Mouse (Mus musculus) intestine, embryonic 16.5 days (tissue): ENCODE results near the gene Meig1. TPM values are rescaled to one million over a fixed set of nuclear protein-coding genes. Genes with fewer than 3 reads are reported as not detected.

Experiments
- ATAC-seq: fragments of 200-750 bp; cut with Nextera tagmentation; 2 replicates; pipeline ENCODE4 v1.8.0; 2017; ENCODE audit warnings: moderate TSS enrichment, moderate library complexity
- H3K27ac ChIP-seq: fragments of 300-500 bp; sonication (generic); 2 replicates; pipeline ENCODE4 v1.5.1; 2014; ENCODE audit warnings: mild to moderate bottlenecking, low read length
- H3K27me3 ChIP-seq: fragments of 300-500 bp; sonication (generic); replicated peaks from 2 replicates; pipeline ENCODE4 v1.6.1; 2014; ENCODE audit warnings: low read length, control low read depth, mixed read lengths; ENCODE audit not compliant: control insufficient read depth, insufficient read depth
- H3K36me3 ChIP-seq: fragments of 300-500 bp; sonication (generic); 2 replicates; pipeline ENCODE4 v1.6.1; 2014; ENCODE audit warnings: low read length, control low read depth; ENCODE audit not compliant: control insufficient read depth, insufficient read depth
- H3K4me1 ChIP-seq: fragments of 300-500 bp; sonication (generic); 2 replicates; pipeline ENCODE4 v1.6.1; 2014; ENCODE audit warnings: low read length, control low read depth, mixed read lengths; ENCODE audit not compliant: control insufficient read depth, insufficient read depth
- H3K4me2 ChIP-seq: fragments of 300-500 bp; sonication (generic); 2 replicates; pipeline ENCODE4 v1.6.1; 2014; ENCODE audit warnings: low read depth, low read length, control low read depth
- H3K4me3 ChIP-seq: fragments of 300-500 bp; sonication (generic); 2 replicates; pipeline ENCODE4 v1.5.1; 2014; ENCODE audit warnings: mild to moderate bottlenecking, low read length
- H3K9ac ChIP-seq: fragments of 300-500 bp; sonication (generic); 2 replicates; pipeline ENCODE4 v1.6.1; 2014; ENCODE audit warnings: low read depth, low read length
- H3K9me3 ChIP-seq: fragments of 300-500 bp; sonication (generic); 2 replicates; pipeline ENCODE4 v1.6.1; 2016; ENCODE audit warnings: low read length, control low read depth; ENCODE audit not compliant: control insufficient read depth
- WGBS: fragments of 180-500 bp; shearing (Covaris S2); extraction: QIAGEN DNeasy Blood & Tissue Kit; methylation state at CpG from one replicate; pipeline ENCODE4 v1.1.7; 2014; 5-methylcytosine and 5-hydroxymethylcytosine counted together
- polyA plus RNA-seq: library from polyadenylated mRNA; unstranded; fragments of >200 nt; fragmentation: Nextera tagmentation; extraction: Ambion mirVana; gene quantifications from 2 replicates; pipeline ENCODE4 v1.2.1, GENCODE M21; 2015

The Meig1 gene
- 0.60 TPM in 1 of 2 replicates, not detected in the other for polyA plus RNA-seq

- ATAC-seq: no peak
- peak within 1 kb of the TSS; percentile 83; the same call in 1 of the 2 replicates for H3K4me2 ChIP-seq
- no peak within 1 kb of the TSS for H3K4me3 ChIP-seq
- no peak within 1 kb of the TSS for H3K27ac ChIP-seq
- H3K4me1 ChIP-seq: 0 out of 2 replicates have a peak, but pooled peaks cover 9% of the 10 kb centered on the region
- 67% methylated on average over 3 of the region's 3 CpGs for WGBS
- H3K27me3 ChIP-seq: no peaks in the 10 kb centered on the region; the same call in 1 of the 2 replicates
- H3K36me3 ChIP-seq: no peaks in the 10 kb centered on the region
- H3K9ac ChIP-seq: no peak within 1 kb of the TSS
- no peaks in the 10 kb centered on the region for H3K9me3 ChIP-seq
Measured at GRCm38 (mm10) chr2:3422548-3422947, at the start of gene Meig1. Meig1 (minus strand) TSS chr2:3422648.

GRCm38 (mm10) chr2:3456590-3456989 lies 34.1 kb upstream of the Meig1 start:
- Histone ChIP-seq H3K4me2 (no peak overlapping the region), H3K4me1 (no peaks in the 10 kb centered on the region), H3K27ac (no peak overlapping the region), H3K4me3 (no peak overlapping the region), H3K9me3 (no peaks in the 10 kb centered on the region), H3K27me3 (no peaks in the 10 kb centered on the region), H3K36me3 (peaks cover 8% of the 10 kb centered on the region), H3K9ac (no peak overlapping the region)
- ATAC-seq: no peak
- 87% methylated on average over 4 of the region's 4 CpGs for WGBS

- Histone ChIP-seq H3K27ac (no peak overlapping the region), H3K9ac (no peak overlapping the region), H3K27me3 (no peaks in the 10 kb centered on the region), H3K36me3 (peaks cover 4% of the 10 kb centered on the region), H3K9me3 (no peaks in the 10 kb centered on the region), H3K4me3 (no peak overlapping the region), H3K4me1 (no peaks in the 10 kb centered on the region), H3K4me2 (no peak overlapping the region)
- 90% methylated on average over 3 of the region's 3 CpGs for WGBS
- no peak for ATAC-seq
Measured at GRCm38 (mm10) chr2:3453096-3453495, 30.6 kb upstream of the Meig1 start.

GRCm38 (mm10) chr2:3449431-3449830 lies 27.0 kb upstream of the Meig1 start:
- Histone ChIP-seq H3K27me3 (no peaks in the 10 kb centered on the region), H3K27ac (no peak overlapping the region), H3K4me3 (no peak overlapping the region), H3K9ac (no peak overlapping the region), H3K4me2 (no peak overlapping the region), H3K36me3 (peaks cover 7% of the 10 kb centered on the region; the same call in 1 of the 2 replicates), H3K9me3 (no peaks in the 10 kb centered on the region), H3K4me1 (no peaks in the 10 kb centered on the region)
- no peak for ATAC-seq
- 56% methylated on average over 2 of the region's 2 CpGs for WGBS

GRCm38 (mm10) chr2:3445984-3446383 lies 23.5 kb upstream of the Meig1 start:
- no peaks in the 10 kb centered on the region for H3K4me1 ChIP-seq
- H3K36me3 ChIP-seq: 0 out of 2 replicates have a peak, but pooled peaks cover 3% of the 10 kb centered on the region
- no peak overlapping the region for H3K27ac ChIP-seq
- no peak overlapping the region for H3K4me3 ChIP-seq
- H3K4me2 ChIP-seq: no peak overlapping the region
- H3K9ac ChIP-seq: no peak overlapping the region
- WGBS: 82% methylated on average over 4 of the region's 4 CpGs
- H3K27me3 ChIP-seq: no peaks in the 10 kb centered on the region
- ATAC-seq: no peak
- H3K9me3 ChIP-seq: no peaks in the 10 kb centered on the region

GRCm38 (mm10) chr2:3444206-3444605 lies 21.8 kb upstream of the Meig1 start:
- Histone ChIP-seq H3K36me3 (0 out of 2 replicates have a peak, but pooled peaks cover 3% of the 10 kb centered on the region), H3K4me2 (no peak overlapping the region), H3K27me3 (no peaks in the 10 kb centered on the region), H3K9ac (no peak overlapping the region), H3K27ac (no peak overlapping the region), H3K4me1 (no peaks in the 10 kb centered on the region), H3K4me3 (no peak overlapping the region), H3K9me3 (no peaks in the 10 kb centered on the region)
- ATAC-seq: no peak
- WGBS: 65% methylated on average over 7 of the region's 7 CpGs

GRCm38 (mm10) chr2:3437956-3438355 lies 15.5 kb upstream of the Meig1 start:
- Histone ChIP-seq H3K4me2 (no peak overlapping the region), H3K4me1 (no peaks in the 10 kb centered on the region), H3K27ac (no peak overlapping the region), H3K4me3 (no peak overlapping the region), H3K9ac (no peak overlapping the region), H3K36me3 (no peaks in the 10 kb centered on the region), H3K9me3 (no peaks in the 10 kb centered on the region), H3K27me3 (no peaks in the 10 kb centered on the region)
- 69% methylated on average over 7 of the region's 7 CpGs for WGBS
- ATAC-seq: no peak

GRCm38 (mm10) chr2:3435369-3436061 lies 13.1 kb upstream of the Meig1 start:
- Histone ChIP-seq H3K9ac (no peak overlapping the region), H3K9me3 (no peaks in the 10 kb centered on the region), H3K27me3 (no peaks in the 10 kb centered on the region), H3K4me1 (no peaks in the 10 kb centered on the region), H3K27ac (no peak overlapping the region), H3K36me3 (no peaks in the 10 kb centered on the region), H3K4me2 (no peak overlapping the region), H3K4me3 (no peak overlapping the region)
- no peak for ATAC-seq
- 86% methylated on average over 6 of the region's 6 CpGs for WGBS

GRCm38 (mm10) chr2:3430956-3431355 lies 8.5 kb upstream of the Meig1 start:
- no peak for ATAC-seq
- H3K9ac ChIP-seq: no peak overlapping the region
- no peak overlapping the region for H3K4me3 ChIP-seq
- no peak overlapping the region for H3K4me2 ChIP-seq
- H3K27ac ChIP-seq: no peak overlapping the region
- no peaks in the 10 kb centered on the region for H3K27me3 ChIP-seq
- H3K4me1 ChIP-seq: no peaks in the 10 kb centered on the region
- no peaks in the 10 kb centered on the region for H3K9me3 ChIP-seq
- WGBS: 84% methylated on average over 9 of the region's 9 CpGs
- no peaks in the 10 kb centered on the region for H3K36me3 ChIP-seq

GRCm38 (mm10) chr2:3424579-3424910 lies 2.1 kb upstream of the Meig1 start:
- Histone ChIP-seq H3K36me3 (no peaks in the 10 kb centered on the region), H3K27ac (no peak overlapping the region), H3K9ac (peak overlapping the region; percentile 70), H3K4me1 (0 out of 2 replicates have a peak, but pooled peaks cover 9% of the 10 kb centered on the region), H3K4me3 (peak overlapping the region; percentile 67), H3K4me2 (peak overlapping the region; percentile 83), H3K9me3 (no peaks in the 10 kb centered on the region), H3K27me3 (no peaks in the 10 kb centered on the region; the same call in 1 of the 2 replicates)
- 3% methylated on average over 9 of the region's 10 CpGs for WGBS
- ATAC-seq: no peak; the same call in 1 of the 2 replicates
